Mouse (Mus musculus) MEL (cell line): ENCODE measurements around the gene Hlf.

Source experiments
- BHLHE40 ChIP-seq: IDR thresholded peaks from 2 replicates; pipeline ENCODE4 v1.6.1; 2012; ENCODE audit warnings: low read depth, mild to moderate bottlenecking, inconsistent platforms, low read length, improper control_type of control experiment, borderline replicate concordance
- CTCF ChIP-seq, 3 experiments: IDR thresholded peaks in 2 of 3; conservative IDR thresholded peaks in 1 of 3; 2 replicates each; pipeline ENCODE4 v1.5.1; 2011 to 2012; ENCODE audit warnings: low read length in 3 of 3, low read depth in 2 of 3, mild to moderate bottlenecking in 2 of 3, improper control_type of control experiment in 1 of 3, inconsistent platforms in 1 of 3, mixed read lengths in 1 of 3, moderate library complexity in 1 of 3; ENCODE audit not compliant: control insufficient read depth in 1 of 3, insufficient read depth in 1 of 3, poor library complexity in 1 of 3, severe bottlenecking in 1 of 3
- ELF1 ChIP-seq: IDR thresholded peaks from 2 replicates; pipeline ENCODE4 v1.6.1; 2014; ENCODE audit warnings: low read depth, mild to moderate bottlenecking, inconsistent platforms, low read length, improper control_type of control experiment, moderate library complexity
- MXI1 ChIP-seq: IDR thresholded peaks from 2 replicates; pipeline ENCODE4 v1.6.1; 2011; ENCODE audit warnings: mild to moderate bottlenecking, low read depth, low read length, improper control_type of control experiment
- MYC ChIP-seq: IDR thresholded peaks from 2 replicates; pipeline ENCODE4 v1.6.1; 2011; ENCODE audit warnings: low read depth, mild to moderate bottlenecking, low read length, improper control_type of control experiment, moderate library complexity
- NELFE ChIP-seq: IDR thresholded peaks from 2 replicates; pipeline ENCODE4 v1.6.1; 2011; ENCODE audit warnings: low read depth, low read length, improper control_type of control experiment
- POLR2A ChIP-seq, 2 experiments: IDR thresholded peaks; 2 replicates each; pipeline ENCODE4 v1.6.1; 2011 to 2012; ENCODE audit warnings: low read length in 2 of 2, mild to moderate bottlenecking in 2 of 2, control low read depth in 1 of 2, improper control_type of control experiment in 1 of 2, low read depth in 1 of 2, moderate library complexity in 1 of 2; ENCODE audit not compliant: control insufficient read depth in 1 of 2, insufficient read depth in 1 of 2, poor library complexity in 1 of 2
- SMC3 ChIP-seq: IDR thresholded peaks from 2 replicates; pipeline ENCODE4 v1.6.1; 2011; ENCODE audit warnings: low read depth, low read length, improper control_type of control experiment
- TAL1 ChIP-seq: IDR thresholded peaks from 2 replicates; pipeline ENCODE4 v1.6.1; 2012; ENCODE audit warnings: mild to moderate bottlenecking, inconsistent platforms, low read length, moderate library complexity, mixed read lengths
- TCF12 ChIP-seq: IDR thresholded peaks from 2 replicates; pipeline ENCODE4 v1.6.1; 2014; ENCODE audit warnings: low read depth, mild to moderate bottlenecking, inconsistent platforms, low read length, improper control_type of control experiment, moderate library complexity
- USF1 ChIP-seq: IDR thresholded peaks from 2 replicates; pipeline ENCODE4 v1.6.1; 2014; ENCODE audit warnings: low read depth, mild to moderate bottlenecking, inconsistent platforms, low read length, improper control_type of control experiment, moderate library complexity

DNA sequence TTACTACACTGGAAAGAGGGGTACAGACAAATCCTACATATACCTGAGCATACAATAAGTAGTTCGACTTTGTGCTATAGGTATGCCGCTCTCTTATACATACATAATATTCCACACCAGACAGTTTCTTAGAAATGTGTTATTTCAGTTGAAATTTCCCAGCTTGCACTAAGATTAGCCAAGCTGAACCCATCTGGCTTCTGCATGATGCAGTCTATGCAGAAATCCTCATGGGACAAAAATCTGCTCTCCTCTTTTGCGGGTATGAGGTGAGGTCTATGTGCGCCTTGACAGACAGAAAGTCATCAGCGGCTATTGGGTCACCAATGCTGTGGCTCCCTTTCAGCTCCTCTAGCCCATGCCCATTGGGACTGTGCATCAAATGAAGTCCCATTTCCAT, 30.2 kb downstream of the Hlf start:
- TF ChIP-seq POLR2A (IDR thresholded peaks at IDR 0.05; ENCODE audit: control insufficient read depth in 1 of 2, insufficient read depth in 1 of 2, low read depth in 1 of 2, low read length in 2 of 2, poor library complexity in 1 of 2) (no peak), CTCF (IDR thresholded peaks at IDR 0.05 in 2 of 3, conservative IDR thresholded peaks at IDR 0.05 in 1 of 3; ENCODE audit: control insufficient read depth in 1 of 3, insufficient read depth in 1 of 3, low read depth in 2 of 3, low read length in 3 of 3, poor library complexity in 1 of 3, severe bottlenecking in 1 of 3) (no peak), ELF1 (no peak), SMC3 (no peak), MXI1 (no peak), TAL1 (no peak), BHLHE40 (no peak), NELFE (no peak), USF1 (no peak), MYC (no peak), TCF12 (no peak)
